Mouse (Mus musculus): ENCODE results near the gene Ncor2. TPM values are rescaled to one million over a fixed set of nuclear protein-coding genes. Genes with fewer than 3 reads are reported as not detected.

Ncor2 gene
- total and polyA plus RNA-seq, 3 experiments, result 5.0 to 46.8 TPM; not detected in 1

- TF ChIP-seq POLR2AphosphoS5 (IDR thresholded peaks at IDR 0.05; ENCODE audit: borderline replicate concordance, low read depth, low read length), result no peak
- no peak for TF ChIP-seq ZNF384 (IDR thresholded peaks at IDR 0.05; ENCODE audit: low read depth, low read length)
- no peak for TF ChIP-seq MYB (IDR thresholded peaks at IDR 0.05; ENCODE audit: low read depth, low read length)
- no peak for TF ChIP-seq HCFC1 (IDR thresholded peaks at IDR 0.05; ENCODE audit: low read depth, low read length)
- TF ChIP-seq ZKSCAN1 (IDR thresholded peaks at IDR 0.05; ENCODE audit: low read depth, low read length), result no peak
- TF ChIP-seq KAT2A (conservative IDR thresholded peaks at IDR 0.05; ENCODE audit: low read depth, low read length), result no peak
- no peak for TF ChIP-seq MYC (IDR thresholded peaks at IDR 0.05; ENCODE audit: low read depth, low read length)
- TF ChIP-seq ZC3H11A (IDR thresholded peaks at IDR 0.05; ENCODE audit: low read depth, low read length), result peak; percentile 76
- TF ChIP-seq CHD1 (IDR thresholded peaks at IDR 0.05; ENCODE audit: low read depth, low read length), result no peak
- no peak for TF ChIP-seq UBTF (IDR thresholded peaks at IDR 0.05; ENCODE audit: borderline replicate concordance, insufficient read depth, low read depth, low read length)
- no peak for TF ChIP-seq MAFK (IDR thresholded peaks at IDR 0.05; ENCODE audit: borderline replicate concordance, low read depth, low read length)
- TF ChIP-seq SMC3 (IDR thresholded peaks at IDR 0.05; ENCODE audit: low read depth, low read length), result peak; percentile 90
- TF ChIP-seq TCF12 (IDR thresholded peaks at IDR 0.05; ENCODE audit: low read depth, low read length), result no peak
- TF ChIP-seq POLR2AphosphoS2 (IDR thresholded peaks at IDR 0.05; ENCODE audit: low read length), result no peak
- TF ChIP-seq MAX (IDR thresholded peaks at IDR 0.05; ENCODE audit: low read length), result no peak
- peak; percentile 74; the same call in 1 of the 2 replicates for TF ChIP-seq MAZ (IDR thresholded peaks at IDR 0.05; ENCODE audit: low read depth, low read length)
Measured at GRCm38 (mm10) chr5:125189625-125190024, 10.6 kb upstream of the Ncor2 start (continued).

DNA sequence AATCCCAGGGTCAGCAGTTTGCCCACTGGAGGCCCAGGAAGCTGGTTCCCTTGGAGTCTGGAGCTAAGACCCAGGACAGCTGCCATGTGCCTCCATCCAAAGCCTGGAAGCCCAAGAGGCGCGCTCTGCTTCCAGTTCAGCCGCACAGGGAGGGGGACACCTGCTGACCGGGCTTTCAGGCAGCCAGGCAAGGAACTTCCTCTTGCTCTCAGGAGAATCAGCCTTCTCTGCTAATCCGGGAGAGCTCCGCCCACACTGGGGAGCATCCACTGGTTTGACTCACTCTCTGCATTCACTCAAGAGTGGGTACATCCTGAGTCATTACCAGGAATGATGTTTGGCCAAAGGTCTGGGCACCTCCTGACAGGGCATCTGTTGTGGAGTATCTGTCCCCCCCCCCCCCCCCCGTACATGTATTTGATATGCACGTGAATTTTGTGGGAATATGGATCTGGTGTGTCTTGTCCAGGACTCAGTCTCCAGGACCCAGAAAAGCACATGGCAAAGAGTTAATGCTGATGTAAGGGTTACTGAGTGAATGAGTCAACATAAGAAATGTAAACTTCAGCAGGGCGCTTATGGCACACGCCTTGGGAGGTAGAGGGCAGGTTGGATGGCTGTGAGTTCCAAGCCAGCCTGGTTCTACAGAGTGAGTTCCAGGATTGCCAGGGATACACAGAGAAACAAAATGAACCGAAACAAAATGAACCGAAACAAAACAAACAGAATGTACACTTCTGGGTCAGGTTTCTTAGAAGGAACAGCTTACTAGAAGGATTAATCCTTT lies 10.0 kb upstream of the Ncor2 start:
- Histone ChIP-seq H3K27ac (ENCODE audit: control insufficient read depth, low read depth, low read length) (no peak overlapping the region), H3K27me3 (ENCODE audit: control insufficient read depth in 1 of 2, insufficient read depth in 2 of 2, low read length in 2 of 2) (no peaks in the 10 kb centered on the region; a peak in 1 of 4 replicates), H3K79me2 (ENCODE audit: control insufficient read depth, insufficient read depth, low read length, poor library complexity) (no peaks in the 10 kb centered on the region), H3K9ac (ENCODE audit: control insufficient read depth, low read depth, low read length, poor library complexity, severe bottlenecking) (peak overlapping the region; percentile 39), H3K4me1 (ENCODE audit: control insufficient read depth in 1 of 2, insufficient read depth in 2 of 2, low read length in 2 of 2) (peaks cover 0 to 7% of the 10 kb centered on the region in 2 experiments; a peak in 2 of 4 replicates), H3K9me3 (replicated peaks; ENCODE audit: insufficient read depth, low read length) (no peaks in the 10 kb centered on the region), H3K36me3 (ENCODE audit: control insufficient read depth in 1 of 2, insufficient read depth in 2 of 2, low read length in 2 of 2) (peaks cover 0 to 2% of the 10 kb centered on the region in 2 experiments; a peak in 2 of 4 replicates), H3K4me3 (ENCODE audit: control insufficient read depth in 1 of 2, insufficient read depth in 1 of 2, low read depth in 2 of 2, low read length in 2 of 2) (peak overlapping the region; percentile 23 to 43; a peak in 1 of 4 replicates)
- DNase-seq (ENCODE audit: low read depth, low spot score), result peak; percentile 64
- TF ChIP-seq GATA1 (IDR thresholded peaks at IDR 0.05; ENCODE audit: low read depth, low read length), result no peak
- TF ChIP-seq SMC3 (IDR thresholded peaks at IDR 0.05; ENCODE audit: low read depth, low read length), result peak; percentile 36; the same call in 1 of the 2 replicates
- no peak for TF ChIP-seq MYC (IDR thresholded peaks at IDR 0.05; ENCODE audit: low read depth, low read length)
- no peak for TF ChIP-seq SIN3A (IDR thresholded peaks at IDR 0.05; ENCODE audit: low read length)
- no peak; the same call in 1 of the 2 replicates for TF ChIP-seq RAD21 (IDR thresholded peaks at IDR 0.05; ENCODE audit: low read depth, low read length)
- TF ChIP-seq NELFE (IDR thresholded peaks at IDR 0.05; ENCODE audit: low read depth, low read length), result no peak
- TF ChIP-seq MAZ (IDR thresholded peaks at IDR 0.05; ENCODE audit: low read depth, low read length), result no peak
- TF ChIP-seq ZNF384 (IDR thresholded peaks at IDR 0.05; ENCODE audit: low read depth, low read length), result no peak
- no peak for TF ChIP-seq POLR2AphosphoS2 (IDR thresholded peaks at IDR 0.05; ENCODE audit: low read length)
- no peak for TF ChIP-seq MAX (IDR thresholded peaks at IDR 0.05; ENCODE audit: low read length)
- no peak for TF ChIP-seq E2F4 (IDR thresholded peaks at IDR 0.05; ENCODE audit: borderline replicate concordance, low read depth, low read length)
- no peak for TF ChIP-seq ZMIZ1 (IDR thresholded peaks at IDR 0.05; ENCODE audit: low read depth, low read length)
- no peak for TF ChIP-seq ETS1 (IDR thresholded peaks at IDR 0.05; ENCODE audit: low read depth, low read length)
- TF ChIP-seq CTCF (IDR thresholded peaks at IDR 0.05 in 2 of 3, conservative IDR thresholded peaks at IDR 0.05 in 1 of 3; ENCODE audit: control insufficient read depth in 1 of 3, insufficient read depth in 1 of 3, low read depth in 2 of 3, low read length in 3 of 3, poor library complexity in 1 of 3, severe bottlenecking in 1 of 3), result peak in 2 of 3 experiments; percentile 20 to 27; a peak in 3 of 6 replicates
- TF ChIP-seq POLR2AphosphoS5 (IDR thresholded peaks at IDR 0.05; ENCODE audit: borderline replicate concordance, low read depth, low read length), result no peak
